Mouse (Mus musculus) kidney, adult 18-20 months (tissue): ENCODE results near the gene Arfip1.

Source experiments
- DNase-seq: peaks from one replicate; pipeline ENCODE4 v3.0.0; 2021

The Arfip1 gene

DNA sequence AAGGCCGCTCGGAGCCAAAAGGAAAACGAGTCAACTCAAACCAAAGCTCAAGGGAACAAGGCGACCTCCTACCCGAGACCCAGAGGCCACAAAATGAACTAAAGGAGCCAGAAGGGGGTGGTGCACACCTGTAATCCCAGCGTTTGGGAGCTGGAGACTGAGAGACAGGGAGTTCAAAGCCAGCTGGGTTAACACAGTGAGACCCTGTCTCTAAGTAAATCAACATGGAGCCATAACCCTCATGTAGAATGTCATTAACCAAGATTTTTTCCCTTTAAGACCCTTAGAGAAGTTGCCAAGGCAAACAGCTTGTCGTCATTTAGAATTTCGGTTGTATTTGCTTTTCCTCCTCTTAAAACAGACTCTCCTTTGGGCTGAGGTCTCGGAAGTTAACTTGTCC lies 133.4 kb downstream of the Arfip1 start:
- DNase-seq, result no peak

GRCm38 (mm10) chr3:84447803-84448202 lies 134.6 kb downstream of the Arfip1 start:
- no peak for DNase-seq
